Mouse (Mus musculus) cerebellum, adult 2 months (tissue): Measurements from ENCODE around the gene Tff2. TPM values are rescaled to one million over a fixed set of nuclear protein-coding genes. Genes with fewer than 3 reads are reported as not detected.

ENCODE experiments used
- DNase-seq, 2 experiments: peaks; one replicate each; pipeline ENCODE4 v3.0.0; 2021
- H3K27ac ChIP-seq: fragments of 200-500 bp; 2 replicates; pipeline ENCODE4 v1.5.1; 2012; ENCODE audit warnings: low read length, control low read depth, inconsistent platforms; ENCODE audit not compliant: insufficient read depth
- H3K27me3 ChIP-seq: fragments of 200-500 bp; 2 replicates; pipeline ENCODE4 v1.6.1; 2012; ENCODE audit warnings: inconsistent platforms, mild to moderate bottlenecking, low read length, moderate library complexity; ENCODE audit not compliant: control insufficient read depth, insufficient read depth
- H3K4me1 ChIP-seq: fragments of 200-500 bp; 2 replicates; pipeline ENCODE4 v1.6.1; 2011; ENCODE audit warnings: low read length; ENCODE audit not compliant: control insufficient read depth, insufficient read depth
- H3K4me3 ChIP-seq: fragments of 200-500 bp; replicated peaks from 2 replicates; pipeline ENCODE3; 2011; ENCODE audit warnings: mild to moderate bottlenecking, low read depth, low read length, control low read depth; ENCODE audit not compliant: insufficient read depth
- CTCF ChIP-seq: fragments of 200-500 bp; IDR thresholded peaks from 2 replicates; pipeline ENCODE4 v1.5.1; 2011; ENCODE audit warnings: low read depth, mild to moderate bottlenecking, control low read depth, low read length, moderate library complexity, borderline replicate concordance; ENCODE audit not compliant: insufficient read depth
- POLR2A ChIP-seq: fragments of 200-500 bp; IDR thresholded peaks from 2 replicates; pipeline ENCODE4 v1.6.1; 2011; ENCODE audit warnings: low read length, control low read depth, borderline replicate concordance; ENCODE audit not compliant: insufficient read depth
- WGBS: fragments of 180-500 bp; shearing (Covaris S2); methylation state at CpG from one replicate; pipeline ENCODE4 v1.1.7; 2018; 5-methylcytosine and 5-hydroxymethylcytosine counted together
- polyA plus RNA-seq: library from polyadenylated mRNA; depleted of rRNA; stranded (reverse); fragments of >200 nt; gene quantifications from 2 replicates; pipeline ENCODE4 v1.2.3, GENCODE M21; 2012

Tff2 gene
- polyA plus RNA-seq, 1 experiment: not detected

- TF ChIP-seq CTCF (no peak), POLR2A (no peak)
- Histone ChIP-seq H3K4me3 (no peak overlapping the region), H3K27ac (no peak overlapping the region), H3K4me1 (peaks cover 7% of the 10 kb centered on the region; the same call in 1 of the 2 replicates), H3K27me3 (no peaks in the 10 kb centered on the region)
- DNase-seq: no peak
- WGBS: 76% methylated on average over 5 of the region's 5 CpGs
Measured at GRCm38 (mm10) chr17:31117946-31118345, 26.1 kb downstream of the Tff2 start.

GRCm38 (mm10) chr17:31116063-31116462 is 28.0 kb downstream of the Tff2 start:
- Histone ChIP-seq H3K4me3 (no peak overlapping the region), H3K4me1 (peaks cover 13% of the 10 kb centered on the region), H3K27ac (no peak overlapping the region), H3K27me3 (no peaks in the 10 kb centered on the region)
- 68% methylated on average over 6 of the region's 6 CpGs for WGBS
- peak in 1 of 2 experiments; percentile 16 for DNase-seq
- TF ChIP-seq POLR2A (no peak), CTCF (no peak)

GRCm38 (mm10) chr17:31113191-31113856 is 30.8 kb downstream of the Tff2 start:
- H3K27me3 ChIP-seq: no peaks in the 10 kb centered on the region
- no peak overlapping the region for H3K4me3 ChIP-seq
- WGBS: 41% methylated on average over 9 of the region's 9 CpGs
- 0 out of 2 replicates have a peak overlapping the region, but pooled peaks have one; percentile 40 for H3K27ac ChIP-seq
- DNase-seq: peak in 1 of 2 experiments; percentile 21
- TF ChIP-seq POLR2A (no peak), CTCF (no peak)
- peaks cover 10% of the 10 kb centered on the region for H3K4me1 ChIP-seq

- 70% methylated on average over 15 of the region's 15 CpGs for WGBS
- Histone ChIP-seq H3K4me1 (peaks cover 10% of the 10 kb centered on the region), H3K27ac (no peak overlapping the region), H3K4me3 (no peak overlapping the region), H3K27me3 (no peaks in the 10 kb centered on the region)
- no peak for TF ChIP-seq POLR2A
- TF ChIP-seq CTCF: no peak
- peak in 1 of 2 experiments; percentile 12 for DNase-seq
Measured at GRCm38 (mm10) chr17:31108388-31108787, 35.7 kb downstream of the Tff2 start.

- WGBS: 32% methylated on average over 8 of the region's 8 CpGs
Measured at GRCm38 (mm10) chr17:31103823-31104222, 40.3 kb downstream of the Tff2 start.

GRCm38 (mm10) chr17:31103007-31103570 is 41.0 kb downstream of the Tff2 start:
- Histone ChIP-seq H3K4me1 (no peaks in the 10 kb centered on the region; the same call in 1 of the 2 replicates), H3K27me3 (no peaks in the 10 kb centered on the region), H3K4me3 (no peak overlapping the region), H3K27ac (no peak overlapping the region)
- TF ChIP-seq CTCF (no peak), POLR2A (no peak)
- 84% methylated on average over 8 of the region's 8 CpGs for WGBS
- no peak for DNase-seq

More at GRCm38 (mm10) chr17:31103823-31104222, 40.3 kb downstream of the Tff2 start:
- Histone ChIP-seq H3K27me3 (no peaks in the 10 kb centered on the region), H3K4me3 (no peak overlapping the region), H3K4me1 (no peaks in the 10 kb centered on the region; the same call in 1 of the 2 replicates), H3K27ac (no peak overlapping the region)
- TF ChIP-seq POLR2A (no peak), CTCF (no peak)
- no peak for DNase-seq

GRCm38 (mm10) chr17:31098788-31099187 is 45.3 kb downstream of the Tff2 start:
- H3K4me3 ChIP-seq: no peak overlapping the region
- no peak overlapping the region for H3K27ac ChIP-seq
- H3K27me3 ChIP-seq: no peaks in the 10 kb centered on the region
- peaks cover 15% of the 10 kb centered on the region for H3K4me1 ChIP-seq
- WGBS: 87% methylated on average over 5 of the region's 5 CpGs
- DNase-seq: no peak
- TF ChIP-seq CTCF (no peak), POLR2A (no peak)

- Histone ChIP-seq H3K4me3 (no peak overlapping the region), H3K4me1 (peaks cover 19% of the 10 kb centered on the region), H3K27me3 (no peaks in the 10 kb centered on the region), H3K27ac (no peak overlapping the region)
- TF ChIP-seq POLR2A (no peak), CTCF (no peak)
- DNase-seq: no peak
- 93% methylated on average over 2 of the region's 2 CpGs for WGBS
Measured at GRCm38 (mm10) chr17:31096893-31097292, 47.2 kb downstream of the Tff2 start.
